ENCODE assay signal across 29 mouse cellular contexts in genomic region chr13:96993291-96993989, GRCm38 (mm10). TPM values are rescaled to one million over a fixed set of nuclear protein-coding genes. Genes with fewer than 3 reads are reported as not detected.
DNase-seq lines count a peak whose midpoint lies in the region; ATAC-seq lines count a peak whose summit lies in the region.
"Had no signal": no experiment of that assay in that cellular context is flagged by ENCODE, and none has a peak within 500 bp of the region (broad histone marks: within the 10 kb centered on the region; RNA-seq: fewer than 3 reads in every experiment).

No protein-coding gene starts in this region.

- no peak overlapping the region for H3K4me2 ChIP-seq in kidney, embryonic 14.5 days (replicated peaks; ENCODE audit: low read depth, low read length)
- no peak overlapping the region for H3K4me2 ChIP-seq in intestine, embryonic 16.5 days (ENCODE audit: low read depth, low read length)
- H3K4me2 ChIP-seq: forebrain, embryonic 12.5 days; heart, embryonic 12.5 days; hindbrain, embryonic 15.5 days; limb, embryonic 13.5 days; lung, embryonic 14.5 days had no signal

- 57% methylated on average over 8 of the region's 8 CpGs for WGBS in kidney, embryonic 14.5 days
- 27% methylated on average over 8 of the region's 8 CpGs for WGBS in intestine, embryonic 16.5 days

- H3K4me3 ChIP-seq in kidney, embryonic 14.5 days (ENCODE audit: low read length): no peak overlapping the region
- no peak overlapping the region for H3K4me3 ChIP-seq in intestine, embryonic 16.5 days (ENCODE audit: low read length)
- H3K4me3 ChIP-seq: forebrain, embryonic 12.5 days; gastrocnemius, adult 2 months; heart, embryonic 12.5 days; hindbrain, embryonic 15.5 days; limb, embryonic 13.5 days had no signal

- H3K9ac ChIP-seq in kidney, embryonic 14.5 days (ENCODE audit: low read depth, low read length): no peak overlapping the region
- H3K9ac ChIP-seq in intestine, embryonic 16.5 days (ENCODE audit: low read depth, low read length): no peak overlapping the region
- H3K9ac ChIP-seq: forebrain, embryonic 12.5 days; heart, embryonic 12.5 days; hindbrain, embryonic 15.5 days; limb, embryonic 13.5 days; lung, embryonic 14.5 days had no signal

- 0 out of 2 replicates have a peak, but pooled peaks cover 4% of the 10 kb centered on the region for H3K4me1 ChIP-seq in kidney, embryonic 14.5 days (ENCODE audit: control insufficient read depth, insufficient read depth, low read length)
- peaks cover 3% of the 10 kb centered on the region; the same call in 1 of the 2 replicates for H3K4me1 ChIP-seq in intestine, embryonic 16.5 days (ENCODE audit: control insufficient read depth, insufficient read depth, low read length)
- H3K4me1 ChIP-seq: forebrain, embryonic 12.5 days; heart, embryonic 12.5 days; hindbrain, embryonic 15.5 days; limb, embryonic 13.5 days had no signal

- H3K9me3 ChIP-seq in kidney, embryonic 14.5 days (ENCODE audit: control insufficient read depth, low read length): no peaks in the 10 kb centered on the region
- no peaks in the 10 kb centered on the region for H3K9me3 ChIP-seq in intestine, embryonic 16.5 days (ENCODE audit: control insufficient read depth, low read length)
- H3K9me3 ChIP-seq: forebrain, embryonic 12.5 days; hindbrain, embryonic 15.5 days; limb, embryonic 13.5 days had no signal

- ATAC-seq in kidney, embryonic 14.5 days (ENCODE audit: low FRiP score, low TSS enrichment): no peak
- ATAC-seq in intestine, embryonic 16.5 days: peak; percentile 87
- ATAC-seq: midbrain, embryonic 16.5 days had no signal

- DNase-seq in kidney, adult 18-20 months: peak; percentile 34
- peak; percentile 35 for DNase-seq in embryo, embryonic 10.5 days (ENCODE audit: low spot score)
- peak; percentile 51 to 64 for DNase-seq in kidney, postnatal 25 days
- no peak for DNase-seq in heart, adult 11 months
- DNase-seq in heart, postnatal 4 days: no peak
- DNase-seq: adrenal gland, postnatal 25 days; cerebellum, adult 11 months; cerebellum, postnatal 14 days; gastrocnemius, adult 2 months; heart, postnatal 14 days; lung, embryonic 14.5 days; lung, postnatal 36 days; right cerebral cortex, postnatal 4 days; thymus, postnatal 25 days had no signal

- H3K36me3 ChIP-seq in kidney, embryonic 14.5 days (ENCODE audit: control insufficient read depth, insufficient read depth, low read length): no peaks in the 10 kb centered on the region
- no peaks in the 10 kb centered on the region for H3K36me3 ChIP-seq in intestine, embryonic 16.5 days (ENCODE audit: control insufficient read depth, insufficient read depth, low read length)
- H3K36me3 ChIP-seq: forebrain, embryonic 12.5 days; heart, embryonic 12.5 days; hindbrain, embryonic 15.5 days; limb, embryonic 13.5 days had no signal

- no peaks in the 10 kb centered on the region for H3K27me3 ChIP-seq in kidney, embryonic 14.5 days (ENCODE audit: control insufficient read depth, insufficient read depth, low read length)
- no peaks in the 10 kb centered on the region for H3K27me3 ChIP-seq in intestine, embryonic 16.5 days (replicated peaks; ENCODE audit: control insufficient read depth, insufficient read depth, low read length)
- H3K27me3 ChIP-seq: CH12.LX; forebrain, embryonic 12.5 days; heart, embryonic 12.5 days; hindbrain, embryonic 15.5 days; limb, embryonic 13.5 days had no signal

- H3K27ac ChIP-seq in kidney, embryonic 14.5 days (ENCODE audit: low read depth, low read length): no peak overlapping the region
- no peak overlapping the region for H3K27ac ChIP-seq in intestine, embryonic 16.5 days (ENCODE audit: low read length)
- H3K27ac ChIP-seq: forebrain, embryonic 12.5 days; gastrocnemius, adult 2 months; hindbrain, embryonic 15.5 days; limb, embryonic 13.5 days had no signal

RNA-seq across cellular contexts. Expression of gene 1700029F12Rik, which starts 40.7 kb away (rescaled TPM):
- polyA plus RNA-seq in kidney, embryonic 14.5 days (2014; fragmentation: Nextera tagmentation; extraction: Ambion mirVana): not detected in 2 replicates
- not detected in 2 replicates for polyA plus RNA-seq in intestine, embryonic 16.5 days (2015; fragmentation: Nextera tagmentation; extraction: Ambion mirVana)
- not detected for total RNA-seq in heart, postnatal 4 days (2021)
- total RNA-seq: adrenal gland, postnatal 25 days; CH12.LX; gastrocnemius, adult 2 months; heart, postnatal 14 days; layer of hippocampus, postnatal 14 days; left cerebral cortex, postnatal 10 days; megakaryocyte-erythroid progenitor cell, adult 5-6 weeks; MEL; neutrophil, adult 5-6 weeks had no signal
- polyA plus RNA-seq: embryonic facial prominence, embryonic 11.5 days; forebrain, embryonic 12.5 days; heart, embryonic 12.5 days; hindbrain, embryonic 15.5 days; large intestine, adult 2 months; limb, embryonic 13.5 days; lung, embryonic 14.5 days; midbrain, embryonic 16.5 days had no signal

Comparison
In these comparisons a context has a peak if more than half of its experiments do, and no peak if none do; other contexts are left out.
1. DNase-seq: peak in kidney, adult 18-20 months (single experiment), embryo, embryonic 10.5 days (single experiment) and kidney, postnatal 25 days (2 of 2); none in heart, adult 11 months (single experiment) and heart, postnatal 4 days (single experiment).